Mouse (Mus musculus): ENCODE data around the gene Gramd1a. TPM values are rescaled to one million over a fixed set of nuclear protein-coding genes. Genes with fewer than 3 reads are reported as not detected.
A peak's percentile ranks its signal among the peaks of the same experiment; 100 is the strongest.

Gramd1a gene
- polyA plus RNA-seq, 1 experiment: 144 TPM

GRCm38 (mm10) chr7:31094774-31095501 is 60.8 kb downstream of the Gramd1a start:
- 16% methylated on average over 12 of the region's 12 CpGs for WGBS
- Histone ChIP-seq H3K4me3 (replicated peaks; ENCODE audit: control insufficient read depth, low read depth, low read length) (no peak overlapping the region), H3K27ac (ENCODE audit: control insufficient read depth, insufficient read depth, low read depth, low read length, poor library complexity) (no peak overlapping the region), H3K4me1 (ENCODE audit: control insufficient read depth, insufficient read depth, low read length) (no peaks in the 10 kb centered on the region; the same call in 1 of the 2 replicates)
- TF ChIP-seq POLR2A (IDR thresholded peaks at IDR 0.05; ENCODE audit: borderline replicate concordance, control insufficient read depth, low read depth, low read length) (no peak), CTCF (IDR thresholded peaks at IDR 0.05; ENCODE audit: control insufficient read depth, insufficient read depth, low read length) (peak; percentile 22; the same call in 1 of the 2 replicates)

GRCm38 (mm10) chr7:31089721-31090120 is 66.0 kb downstream of the Gramd1a start:
- H3K27ac ChIP-seq (ENCODE audit: control insufficient read depth, insufficient read depth, low read depth, low read length, poor library complexity): peak overlapping the region; percentile 38; the same call in 1 of the 2 replicates
- no peak overlapping the region for H3K4me3 ChIP-seq (replicated peaks; ENCODE audit: control insufficient read depth, low read depth, low read length)
- H3K4me1 ChIP-seq (ENCODE audit: control insufficient read depth, insufficient read depth, low read length): peaks cover 1% of the 10 kb centered on the region; the same call in 1 of the 2 replicates
- WGBS: 5% methylated on average over 2 of the region's 2 CpGs
- no peak for TF ChIP-seq POLR2A (IDR thresholded peaks at IDR 0.05; ENCODE audit: borderline replicate concordance, control insufficient read depth, low read depth, low read length)
- TF ChIP-seq CTCF (IDR thresholded peaks at IDR 0.05; ENCODE audit: control insufficient read depth, insufficient read depth, low read length): no peak

GRCm38 (mm10) chr7:31088206-31088605 is 67.5 kb downstream of the Gramd1a start:
- WGBS: 56% methylated on average over 3 of the region's 3 CpGs
- H3K4me3 ChIP-seq (replicated peaks; ENCODE audit: control insufficient read depth, low read depth, low read length): no peak overlapping the region
- TF ChIP-seq POLR2A (IDR thresholded peaks at IDR 0.05; ENCODE audit: borderline replicate concordance, control insufficient read depth, low read depth, low read length): no peak
- no peak for TF ChIP-seq CTCF (IDR thresholded peaks at IDR 0.05; ENCODE audit: control insufficient read depth, insufficient read depth, low read length)
- H3K27ac ChIP-seq (ENCODE audit: control insufficient read depth, insufficient read depth, low read depth, low read length, poor library complexity): no peak overlapping the region
- peaks cover 1% of the 10 kb centered on the region; the same call in 1 of the 2 replicates for H3K4me1 ChIP-seq (ENCODE audit: control insufficient read depth, insufficient read depth, low read length)

GRCm38 (mm10) chr7:31087262-31087661 is 68.4 kb downstream of the Gramd1a start:
- Histone ChIP-seq H3K4me3 (replicated peaks; ENCODE audit: control insufficient read depth, low read depth, low read length) (no peak overlapping the region), H3K27ac (ENCODE audit: control insufficient read depth, insufficient read depth, low read depth, low read length, poor library complexity) (no peak overlapping the region), H3K4me1 (ENCODE audit: control insufficient read depth, insufficient read depth, low read length) (peaks cover 1% of the 10 kb centered on the region; the same call in 1 of the 2 replicates)
- no peak for TF ChIP-seq CTCF (IDR thresholded peaks at IDR 0.05; ENCODE audit: control insufficient read depth, insufficient read depth, low read length)
- no peak for TF ChIP-seq POLR2A (IDR thresholded peaks at IDR 0.05; ENCODE audit: borderline replicate concordance, control insufficient read depth, low read depth, low read length)
- WGBS: 5% methylated on average over 2 of the region's 2 CpGs

GRCm38 (mm10) chr7:31086175-31086755 is 69.4 kb downstream of the Gramd1a start:
- Histone ChIP-seq H3K4me3 (replicated peaks; ENCODE audit: control insufficient read depth, low read depth, low read length) (no peak overlapping the region), H3K4me1 (ENCODE audit: control insufficient read depth, insufficient read depth, low read length) (peaks cover 1% of the 10 kb centered on the region; the same call in 1 of the 2 replicates), H3K27ac (ENCODE audit: control insufficient read depth, insufficient read depth, low read depth, low read length, poor library complexity) (no peak overlapping the region)
- 81% methylated on average over 9 of the region's 9 CpGs for whole genome bisulfite sequencing
- no peak for TF ChIP-seq POLR2A (IDR thresholded peaks at IDR 0.05; ENCODE audit: borderline replicate concordance, control insufficient read depth, low read depth, low read length)
- TF ChIP-seq CTCF (IDR thresholded peaks at IDR 0.05; ENCODE audit: control insufficient read depth, insufficient read depth, low read length): no peak

- TF ChIP-seq POLR2A (IDR thresholded peaks at IDR 0.05; ENCODE audit: borderline replicate concordance, control insufficient read depth, low read depth, low read length) (no peak), CTCF (IDR thresholded peaks at IDR 0.05; ENCODE audit: control insufficient read depth, insufficient read depth, low read length) (no peak)
- no peak overlapping the region for H3K27ac ChIP-seq (ENCODE audit: control insufficient read depth, insufficient read depth, low read depth, low read length, poor library complexity)
- peaks cover 1% of the 10 kb centered on the region; the same call in 1 of the 2 replicates for H3K4me1 ChIP-seq (ENCODE audit: control insufficient read depth, insufficient read depth, low read length)
- H3K4me3 ChIP-seq (replicated peaks; ENCODE audit: control insufficient read depth, low read depth, low read length): no peak overlapping the region
- 53% methylated on average over 3 of the region's 3 CpGs for WGBS
Observed at GRCm38 (mm10) chr7:31085171-31085570, 70.5 kb downstream of the Gramd1a start.

- no peak for TF ChIP-seq CTCF (IDR thresholded peaks at IDR 0.05; ENCODE audit: control insufficient read depth, insufficient read depth, low read length)
- no peak for TF ChIP-seq POLR2A (IDR thresholded peaks at IDR 0.05; ENCODE audit: borderline replicate concordance, control insufficient read depth, low read depth, low read length)
- Histone ChIP-seq H3K4me3 (replicated peaks; ENCODE audit: control insufficient read depth, low read depth, low read length) (no peak overlapping the region), H3K4me1 (ENCODE audit: control insufficient read depth, insufficient read depth, low read length) (no peaks in the 10 kb centered on the region; the same call in 1 of the 2 replicates), H3K27ac (ENCODE audit: control insufficient read depth, insufficient read depth, low read depth, low read length, poor library complexity) (no peak overlapping the region)
- 73% methylated on average over 9 of the region's 9 CpGs for WGBS
Observed at GRCm38 (mm10) chr7:31084140-31084539, 71.6 kb downstream of the Gramd1a start.

- 72% methylated on average over 14 of the region's 14 CpGs for WGBS
Observed at GRCm38 (mm10) chr7:31082831-31083588, 72.7 kb downstream of the Gramd1a start.

More at GRCm38 (mm10) chr7:31082831-31083588, 72.7 kb downstream of the Gramd1a start:
- H3K4me1 ChIP-seq (ENCODE audit: control insufficient read depth, insufficient read depth, low read length): no peaks in the 10 kb centered on the region; the same call in 1 of the 2 replicates
- no peak overlapping the region for H3K27ac ChIP-seq (ENCODE audit: control insufficient read depth, insufficient read depth, low read depth, low read length, poor library complexity)
- H3K4me3 ChIP-seq (replicated peaks; ENCODE audit: control insufficient read depth, low read depth, low read length): no peak overlapping the region
- no peak for TF ChIP-seq POLR2A (IDR thresholded peaks at IDR 0.05; ENCODE audit: borderline replicate concordance, control insufficient read depth, low read depth, low read length)

Data from bone marrow, adult 2 months (tissue).